Mouse (Mus musculus): ENCODE data around the gene Pdcd11.
A peak's percentile ranks its signal among the peaks of the same experiment; 100 is the strongest.

The Pdcd11 gene

DNA sequence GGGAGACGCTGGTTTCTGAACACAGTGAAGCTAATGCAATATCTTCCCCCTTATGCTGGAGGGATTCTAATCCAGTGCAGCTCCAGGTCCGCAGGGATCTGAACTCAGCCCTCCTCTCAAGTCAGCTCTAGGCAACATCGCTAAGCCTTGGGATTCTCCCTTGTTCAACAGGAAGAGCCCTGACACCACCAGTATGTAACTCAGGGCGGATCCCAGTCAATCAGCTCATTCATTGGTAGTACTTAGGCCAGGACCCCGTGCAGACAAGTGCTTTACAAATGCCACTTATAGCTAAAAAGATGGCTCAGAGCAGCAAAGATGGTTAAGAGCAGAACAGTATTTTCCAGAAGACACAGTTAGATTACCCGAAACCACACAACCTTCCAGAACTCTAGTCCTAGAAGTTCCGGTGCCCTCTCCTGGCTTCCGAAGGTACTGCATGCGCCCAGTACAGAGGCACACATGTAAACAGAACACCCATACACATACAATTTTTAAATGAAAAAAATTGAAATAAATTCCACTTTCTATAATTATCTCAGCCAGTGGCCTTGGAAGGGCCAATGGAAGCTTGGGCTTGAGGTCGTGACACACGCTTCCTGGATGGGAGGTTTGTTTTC, 78.3 kb downstream of the Pdcd11 start:
- DNase-seq (ENCODE audit: low spot score in 2 of 2): peak; percentile 93

- no peak for DNase-seq (ENCODE audit: low spot score in 2 of 2)
These were observed 83.9 kb downstream of the Pdcd11 start for GRCm38 (mm10) chr19:47174515-47174914.

GRCm38 (mm10) chr19:47175472-47175871, 84.9 kb downstream of the Pdcd11 start:
- no peak for DNase-seq (ENCODE audit: low spot score in 2 of 2)

DNA sequence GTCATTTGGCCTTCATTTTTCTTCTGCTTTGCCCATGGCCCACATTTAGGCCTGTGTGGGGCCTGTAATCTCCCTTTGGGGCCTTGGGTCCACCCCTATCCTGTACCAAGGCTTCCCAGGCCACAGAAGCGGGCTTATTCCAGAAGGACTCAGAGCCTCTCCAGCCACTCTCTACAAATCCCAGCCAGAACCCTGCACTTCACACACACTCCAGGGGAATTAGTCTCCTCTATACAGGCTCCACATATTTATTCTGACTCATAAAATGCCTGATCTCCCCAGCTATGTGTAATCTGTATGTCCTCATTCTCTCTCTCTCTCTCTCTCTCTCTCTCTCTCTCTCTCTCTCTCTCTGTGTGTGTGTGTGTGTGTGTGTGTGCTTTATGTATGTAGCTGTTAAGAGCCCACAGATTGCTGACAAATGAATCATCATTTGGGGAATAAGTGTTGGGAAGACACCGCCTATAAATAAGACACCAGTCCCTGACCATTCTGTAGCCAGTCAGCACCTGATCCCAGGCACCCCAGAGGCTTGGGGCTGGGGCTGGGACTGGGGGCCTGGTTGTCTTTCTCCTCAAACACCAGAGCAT, 86.4 kb downstream of the Pdcd11 start:
- DNase-seq (ENCODE audit: low spot score in 2 of 2): no peak

GRCm38 (mm10) chr19:47178001-47178400, 87.4 kb downstream of the Pdcd11 start:
- peak in 1 of 2 experiments; percentile 59 for DNase-seq (ENCODE audit: low spot score in 2 of 2)

- DNase-seq (ENCODE audit: low spot score in 2 of 2): peak; percentile 66 to 72
These were observed 88.1 kb downstream of the Pdcd11 start, which contains the start of gene Neurl1a for GRCm38 (mm10) chr19:47178431-47179271. Gene Neurl1a (plus strand): TSS chr19:47178820.

- DNase-seq (ENCODE audit: low spot score in 2 of 2): peak; percentile 56 to 60
These were observed 88.8 kb downstream of the Pdcd11 start for GRCm38 (mm10) chr19:47179272-47179809.

- DNase-seq (ENCODE audit: low spot score in 2 of 2): no peak
These were observed 89.4 kb downstream of the Pdcd11 start for GRCm38 (mm10) chr19:47180011-47180410.
